Mouse (Mus musculus): ENCODE results near the gene Synm. TPM values are rescaled to one million over a fixed set of nuclear protein-coding genes. Genes with fewer than 3 reads are reported as not detected.

The Synm gene
- polyA plus RNA-seq, 1 experiment from 2014 or later, result 1.3 TPM

GRCm38 (mm10) chr7:67681078-67681477 lies 78.5 kb downstream of the Synm start:
- Histone ChIP-seq H3K36me3 (ENCODE audit: control insufficient read depth, insufficient read depth, low read length) (peaks cover 9% of the 10 kb centered on the region; the same call in 1 of the 2 replicates), H3K4me2 (no peak overlapping the region)
- 83% methylated on average over 9 of the region's 9 CpGs for WGBS

More at GRCm38 (mm10) chr7:67681078-67681477, 78.5 kb downstream of the Synm start:
- H3K9me3 ChIP-seq (ENCODE audit: control insufficient read depth, low read length), result no peaks in the 10 kb centered on the region
- H3K27me3 ChIP-seq (ENCODE audit: control insufficient read depth, insufficient read depth, low read length), result no peaks in the 10 kb centered on the region
- H3K4me1 ChIP-seq (ENCODE audit: control insufficient read depth, insufficient read depth, low read length), result no peaks in the 10 kb centered on the region
- H3K4me3 ChIP-seq (ENCODE audit: low read depth, low read length), result no peak overlapping the region
- DNase-seq (ENCODE audit: low spot score, missing footprints), result no peak
- no peak overlapping the region for H3K27ac ChIP-seq (ENCODE audit: low read depth, low read length)
- H3K9ac ChIP-seq (ENCODE audit: low read length), result no peak overlapping the region
- no peak for ATAC-seq (ENCODE audit: low FRiP score)

Small RNAs within 50 kb of the gene (microRNA-seq; reads per million reads assigned to microRNA genes)
- gene Gm23844, result not detected

Other genes with a start within 250 kb of the Synm start
- gene Lrrc28, start 114.5 kb downstream of the Synm start, polyA plus RNA-seq (2014; fragmentation: Nextera tagmentation; extraction: Ambion mirVana), result 22.1 and 23.6 TPM in 2 replicates
- gene Ttc23, start 112.3 kb downstream of the Synm start, polyA plus RNA-seq (2014; fragmentation: Nextera tagmentation; extraction: Ambion mirVana), result 36.9 and 37.9 TPM in 2 replicates
- 20.0 and 20.8 TPM in 2 replicates for gene Igf1r, start 193.1 kb upstream of the Synm start, polyA plus RNA-seq (2014; fragmentation: Nextera tagmentation; extraction: Ambion mirVana)

Data from midbrain, embryonic 11.5 days (tissue).